Mouse (Mus musculus) left cerebral cortex, postnatal 4 days (tissue): ENCODE data around the gene Slc8a2. TPM values are rescaled to one million over a fixed set of nuclear protein-coding genes. Genes with fewer than 3 reads are reported as not detected.
A peak's percentile ranks its signal among the peaks of the same experiment; 100 is the strongest.

Source experiments
- DNase-seq: peaks from one replicate; pipeline ENCODE4 v3.0.0-alpha.2; 2022
- intact Hi-C: fragments of 180-260 bp; cut with DNase I; formaldehyde crosslinking; loops from one replicate; pipeline ENCODE4 v1.15.1; 2025
- total RNA-seq, 2 experiments: library from RNA; stranded (reverse); gene quantifications; 2 replicates each; pipeline ENCODE4 v1.2.3; 2021

The Slc8a2 gene
- total RNA-seq = 100 to 1,000 TPM; 106 to 117 TPM

GRCm38 (mm10) chr7:16129421-16129845 lies at the start of gene Slc8a2:
Gene Slc8a2, plus strand, starts transcription at chr7:16129826.
- intact Hi-C loops = no loop called here
- peak; percentile 92 for DNase-seq

GRCm38 (mm10) chr7:16079947-16080346 lies 49.7 kb upstream of the Slc8a2 start:
- intact Hi-C loops = no loop called here
- DNase-seq = no peak

GRCm38 (mm10) chr7:16080581-16080980 lies 49.0 kb upstream of the Slc8a2 start:
- intact Hi-C loops = no loop called here
- no peak for DNase-seq

GRCm38 (mm10) chr7:16083361-16083760 lies 46.3 kb upstream of the Slc8a2 start:
- intact Hi-C loops = no loop called here
- no peak for DNase-seq

GRCm38 (mm10) chr7:16087587-16087986 lies 42.0 kb upstream of the Slc8a2 start:
- intact Hi-C loops = no loop called here
- DNase-seq = no peak

DNA sequence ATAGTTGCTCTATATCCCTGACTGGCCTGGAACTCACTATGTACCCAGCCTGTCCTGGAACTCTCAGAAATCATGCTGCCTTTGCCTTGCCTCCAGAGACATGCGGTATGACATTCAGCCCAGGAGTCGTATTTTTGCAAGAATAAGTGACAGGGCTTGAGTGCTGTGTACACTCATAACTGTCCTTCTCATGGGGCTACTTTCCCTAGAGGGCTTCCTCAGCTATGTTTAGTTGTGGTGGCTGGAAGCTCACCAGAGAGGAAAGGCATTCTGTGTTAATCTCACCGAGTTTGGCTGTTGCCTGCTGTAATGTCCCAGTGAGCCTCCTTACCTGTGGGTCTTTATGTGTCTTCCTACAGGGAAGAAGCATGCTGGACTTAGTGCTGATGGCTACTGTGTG lies 35.0 kb upstream of the Slc8a2 start:
- intact Hi-C loops = no loop called here
- no peak for DNase-seq

- intact Hi-C loops = loop anchor here (2.0 kb wide), 1 partner anchor 54 kb away; no protein-coding TSS in a partner anchor
- peak; percentile 99 for DNase-seq
Measured at GRCm38 (mm10) chr7:16098021-16099017, 31.3 kb upstream of the Slc8a2 start, which contains the start of gene Napa. Gene Napa, plus strand, starts transcription at chr7:16098458.

DNA sequence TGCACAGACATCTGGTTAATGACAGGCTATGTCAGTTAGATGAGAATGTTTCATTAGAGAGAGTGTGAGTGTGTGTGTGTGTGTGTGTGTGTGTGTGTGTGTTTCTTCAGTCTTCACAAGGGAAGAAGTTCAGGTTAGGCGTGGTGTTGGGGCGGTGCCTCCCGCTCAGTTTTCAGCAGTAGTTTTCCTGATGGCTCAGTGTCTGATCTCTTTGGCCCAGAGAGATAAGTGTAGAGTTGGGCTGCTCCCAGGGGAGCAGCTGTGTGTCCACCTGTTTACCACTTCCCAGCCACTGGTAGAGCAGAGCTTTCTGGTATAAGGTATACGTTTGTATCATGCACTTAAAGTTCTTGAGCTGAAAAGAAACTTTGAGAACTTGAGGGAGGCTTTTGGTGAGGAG lies 29.7 kb upstream of the Slc8a2 start:
- intact Hi-C loops = loop anchor here (2.0 kb wide), 1 partner anchor 53 kb away; no protein-coding TSS in a partner anchor
- DNase-seq = no peak

- no peak for DNase-seq
- intact Hi-C loops = no loop called here
Measured at GRCm38 (mm10) chr7:16101081-16101480, 28.5 kb upstream of the Slc8a2 start.

DNA sequence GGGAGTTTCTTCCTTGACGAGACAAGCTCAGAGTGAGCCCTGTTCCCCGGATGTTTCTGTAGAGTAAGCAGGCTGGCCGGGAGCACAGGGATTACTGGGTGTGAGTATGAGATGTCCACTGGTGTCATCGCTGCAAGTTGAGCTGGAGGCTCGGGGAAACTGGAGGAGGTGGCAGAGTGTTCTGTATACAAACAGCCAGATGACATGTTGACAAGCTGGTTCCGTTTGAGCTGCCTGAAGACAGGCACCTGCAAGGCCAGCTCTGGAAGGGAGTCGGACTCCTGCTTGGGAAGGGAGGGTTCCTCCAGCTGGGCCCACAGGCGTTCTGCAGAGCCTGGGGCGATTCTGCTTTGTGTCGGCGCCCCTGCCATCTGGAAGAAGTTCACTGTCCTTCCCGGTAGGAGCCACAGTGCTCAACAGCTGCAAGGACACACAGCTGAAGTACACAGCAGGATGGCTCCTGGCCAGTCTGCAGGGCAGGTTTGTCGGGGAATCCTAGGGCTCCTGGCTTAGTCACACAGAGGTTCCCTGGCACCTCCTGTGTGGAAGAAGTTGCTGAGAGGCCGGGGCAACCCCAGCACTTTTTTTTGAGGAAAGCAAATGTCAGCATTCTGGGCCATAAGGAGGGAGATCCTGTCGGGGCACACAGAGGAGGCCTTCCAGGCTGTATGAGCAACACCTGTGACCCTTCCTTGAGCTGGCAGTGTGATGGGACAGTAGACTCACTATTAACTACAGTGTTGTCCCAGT lies 27.7 kb upstream of the Slc8a2 start:
- intact Hi-C loops = no loop called here
- DNase-seq = no peak

GRCm38 (mm10) chr7:16102686-16103226 lies 26.9 kb upstream of the Slc8a2 start:
- intact Hi-C loops = no loop called here

DNA sequence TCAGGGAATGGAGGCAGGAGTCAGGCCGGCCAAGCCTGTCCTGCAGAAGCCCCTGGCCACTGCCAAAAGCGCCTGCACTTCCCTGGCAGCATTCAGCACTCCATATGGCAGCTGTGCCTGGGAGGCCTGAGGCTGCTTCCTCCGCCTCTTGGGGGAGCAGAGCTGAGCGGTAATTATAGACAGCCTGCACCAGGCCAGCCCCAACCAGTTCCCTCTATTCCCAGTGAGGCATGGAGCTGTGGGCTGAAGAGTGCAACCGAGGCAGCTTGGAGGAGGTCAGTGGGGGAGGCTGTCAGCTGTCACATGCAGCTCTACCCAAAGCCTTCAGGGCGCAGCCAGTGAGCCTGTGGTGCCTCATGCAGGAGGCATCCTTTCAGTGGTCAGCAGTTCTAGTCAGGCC lies 25.9 kb upstream of the Slc8a2 start:
- intact Hi-C loops = no loop called here

More at GRCm38 (mm10) chr7:16102686-16103226, 26.9 kb upstream of the Slc8a2 start:
- DNase-seq = no peak

GRCm38 (mm10) chr7:16104611-16105388 lies 24.8 kb upstream of the Slc8a2 start:
- DNase-seq = no peak
- intact Hi-C loops = no loop called here

More for the DNA sequence above, 25.9 kb upstream of the Slc8a2 start:
- DNase-seq = peak; percentile 92

DNA sequence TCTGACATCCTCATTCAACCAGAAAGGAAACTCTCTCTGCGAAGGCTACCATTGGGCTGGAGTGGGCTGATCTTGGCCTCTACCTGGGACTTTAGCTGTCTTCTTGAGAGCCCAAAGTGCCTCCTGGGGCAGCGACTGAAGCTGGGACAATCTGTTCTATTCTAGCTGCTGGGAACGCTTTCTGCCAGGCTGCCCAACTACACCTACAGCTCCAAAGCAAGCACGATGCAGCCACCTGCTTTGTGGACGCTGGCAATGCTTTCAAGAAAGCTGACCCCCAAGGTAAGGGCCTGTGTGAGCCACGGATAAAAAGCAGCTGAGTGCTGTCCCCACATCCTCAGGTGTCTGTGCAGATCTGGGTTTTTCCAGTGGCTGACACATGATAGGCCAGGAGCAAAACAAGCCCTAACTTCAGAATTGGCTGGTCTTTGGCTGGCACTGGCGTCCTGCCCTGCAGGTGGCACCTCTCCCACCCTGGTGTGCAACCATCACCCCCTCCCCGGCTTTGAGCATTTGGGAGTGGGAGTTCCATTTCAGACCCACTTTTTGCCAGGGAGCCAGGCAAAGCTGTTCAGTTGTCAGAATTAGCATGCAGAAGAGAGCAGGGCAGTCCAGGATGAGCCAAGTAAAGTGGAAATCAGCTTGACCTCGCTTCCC lies 20.6 kb upstream of the Slc8a2 start:
- DNase-seq = no peak
- intact Hi-C loops = no loop called here

- DNase-seq = no peak
Measured at GRCm38 (mm10) chr7:16110158-16110557, 19.5 kb upstream of the Slc8a2 start.

GRCm38 (mm10) chr7:16111284-16112090 lies 18.1 kb upstream of the Slc8a2 start:
- intact Hi-C loops = no loop called here
- DNase-seq = no peak

More at GRCm38 (mm10) chr7:16110158-16110557, 19.5 kb upstream of the Slc8a2 start:
- intact Hi-C loops = no loop called here

- intact Hi-C loops = no loop called here
- no peak for DNase-seq
Measured at GRCm38 (mm10) chr7:16116418-16116817, 13.2 kb upstream of the Slc8a2 start.

GRCm38 (mm10) chr7:16117100-16117499 lies 12.5 kb upstream of the Slc8a2 start:
- DNase-seq = peak; percentile 52
- intact Hi-C loops = no loop called here
